Mouse (Mus musculus) embryo, embryonic 9.5 days (tissue): Measurements from ENCODE around the gene Frmpd4.

Experiments used
- DNase-seq: peaks from one replicate; pipeline ENCODE4 v3.0.0-alpha.2; 2017; ENCODE audit errors: extremely low spot score

Frmpd4 gene

DNA sequence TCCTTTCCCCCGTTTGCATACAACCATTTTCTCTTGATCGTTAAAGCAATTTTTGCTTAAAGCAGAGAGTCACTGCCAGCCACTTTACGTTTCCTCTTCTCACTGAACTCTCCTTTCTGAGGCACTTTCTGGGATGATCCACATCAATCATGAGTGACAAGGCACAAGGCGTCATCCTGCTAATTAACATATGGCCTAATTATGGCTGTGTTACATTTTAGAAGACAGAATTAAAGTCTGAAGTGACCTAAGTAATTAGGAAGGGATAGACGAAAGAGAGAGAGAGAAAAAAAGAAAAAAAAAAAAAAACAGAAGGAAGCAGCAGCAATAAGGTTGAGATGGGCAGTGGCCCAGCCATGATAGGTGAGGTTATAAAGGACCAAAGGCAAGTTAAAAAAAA is at the start of gene Frmpd4:
Gene Frmpd4 (minus strand): TSS at position 101 of the 400 bp plus-strand sequence.
- DNase-seq, result no peak

DNA sequence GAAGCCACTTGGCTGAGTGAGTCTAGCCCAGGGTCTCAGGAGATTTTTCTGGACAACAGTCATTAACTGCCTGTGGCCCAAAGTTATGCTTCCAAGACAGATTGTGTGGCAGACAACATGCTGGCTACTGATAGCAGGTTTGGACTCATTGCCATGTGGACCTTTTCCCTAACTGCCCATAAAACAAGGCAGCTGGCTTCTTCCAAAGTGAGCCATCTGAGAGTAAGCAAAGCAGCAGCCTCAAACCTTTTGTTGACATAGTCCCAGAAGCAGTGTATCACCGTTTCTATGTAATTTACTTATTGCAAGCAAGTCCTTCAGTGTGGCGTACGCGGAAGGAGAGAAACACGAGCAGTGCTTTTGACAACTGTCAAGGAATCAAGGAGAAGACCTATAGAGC is 18.2 kb upstream of the Frmpd4 start:
- DNase-seq, result no peak

DNA sequence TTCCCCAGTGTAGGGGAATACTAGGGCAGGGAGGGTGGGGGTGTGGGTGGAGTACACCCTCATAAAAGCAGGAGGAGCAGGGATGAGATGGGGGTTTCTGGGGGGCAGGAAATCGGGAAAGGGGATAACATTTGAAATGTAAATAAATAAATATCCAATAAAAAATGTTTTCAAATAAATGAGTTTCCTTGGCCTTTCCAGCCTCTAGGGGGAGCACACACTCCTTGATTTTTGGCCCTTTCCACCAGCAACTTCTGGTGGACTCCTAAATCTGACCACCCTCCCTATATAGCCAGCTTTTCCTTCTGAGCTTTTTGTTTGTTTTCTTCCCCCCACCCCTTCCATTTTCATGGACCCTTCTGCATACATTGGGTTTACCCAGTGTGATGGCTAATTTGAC is 7.3 kb upstream of the Frmpd4 start:
- no peak for DNase-seq

DNA sequence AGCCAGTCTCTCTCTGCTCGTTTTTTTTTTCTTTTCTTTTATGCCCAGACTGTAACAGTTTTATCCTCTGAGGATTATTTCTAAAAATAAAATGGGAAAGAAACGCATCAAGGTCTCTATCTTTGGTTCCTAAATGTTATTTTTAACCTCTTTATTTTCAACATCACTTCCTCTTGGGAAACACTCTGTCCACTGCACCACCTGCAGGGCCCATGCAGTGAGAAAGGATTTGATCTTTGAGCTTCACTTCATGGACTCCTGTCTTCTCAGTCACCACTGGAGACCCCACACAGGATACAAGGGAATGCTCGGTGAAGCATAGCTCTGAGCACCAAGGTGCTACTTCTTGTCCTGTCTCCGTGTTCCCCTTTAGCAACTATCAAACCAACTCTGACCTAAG is 5.2 kb downstream of the Frmpd4 start:
- no peak for DNase-seq

DNA sequence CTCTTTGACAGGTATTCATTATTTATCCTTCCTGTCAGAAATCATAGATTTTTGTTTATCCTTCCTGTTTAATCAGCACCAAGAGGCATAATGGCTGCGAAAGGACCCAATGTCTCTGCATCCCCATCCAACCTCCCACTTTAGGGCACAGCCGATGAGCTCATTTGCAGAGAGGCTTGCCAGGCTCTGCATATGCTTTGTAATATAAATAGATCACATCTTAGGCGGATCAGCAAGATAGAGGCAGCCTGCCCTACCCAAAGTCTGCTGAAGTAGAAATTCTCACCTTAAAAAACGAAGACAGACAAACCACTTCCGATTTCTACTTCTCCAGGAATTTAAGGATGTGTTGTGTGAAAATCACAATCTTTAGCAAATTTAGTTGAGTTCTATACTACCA is 7.8 kb downstream of the Frmpd4 start:
- no peak for DNase-seq

DNA sequence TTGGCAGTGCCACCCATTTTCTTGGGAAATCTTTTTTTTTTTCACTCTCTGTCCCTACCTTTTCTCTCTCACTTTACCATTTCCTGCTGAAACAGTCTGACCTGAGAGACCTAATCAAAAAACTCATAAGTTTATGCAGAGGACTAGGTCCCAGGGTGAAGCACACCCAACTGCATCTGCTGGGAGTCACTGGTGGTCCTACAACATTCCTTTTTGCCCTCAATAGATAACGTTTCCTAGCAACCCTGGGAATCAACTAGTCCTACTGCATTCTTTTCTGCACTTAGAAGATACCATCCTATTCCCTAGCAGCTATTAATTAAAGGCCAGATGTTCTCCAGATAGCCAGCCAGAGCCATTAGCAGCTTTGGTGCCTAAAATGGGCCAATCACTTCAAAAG is 71.8 kb downstream of the Frmpd4 start:
- DNase-seq, result no peak

DNA sequence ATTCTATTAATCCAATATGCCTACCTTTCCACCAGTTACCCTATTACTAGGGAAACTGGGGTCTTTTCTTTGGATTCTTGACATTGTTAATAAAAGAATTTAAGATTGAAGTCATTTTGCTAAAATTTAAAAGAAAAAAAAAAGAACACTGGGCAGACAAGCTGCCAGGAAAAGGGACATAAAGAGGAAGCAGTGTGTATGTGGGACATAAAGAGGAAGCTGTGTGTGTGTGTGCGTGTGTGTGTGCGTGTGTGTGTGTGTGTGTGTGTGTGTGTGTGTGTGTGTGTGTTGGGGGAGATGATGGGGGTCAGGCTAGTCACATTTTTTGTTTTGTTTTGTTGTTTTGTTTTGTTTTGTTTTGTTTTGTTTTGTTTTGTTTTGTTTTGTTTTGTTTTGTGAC is 121.8 kb downstream of the Frmpd4 start:
- no peak for DNase-seq

DNA sequence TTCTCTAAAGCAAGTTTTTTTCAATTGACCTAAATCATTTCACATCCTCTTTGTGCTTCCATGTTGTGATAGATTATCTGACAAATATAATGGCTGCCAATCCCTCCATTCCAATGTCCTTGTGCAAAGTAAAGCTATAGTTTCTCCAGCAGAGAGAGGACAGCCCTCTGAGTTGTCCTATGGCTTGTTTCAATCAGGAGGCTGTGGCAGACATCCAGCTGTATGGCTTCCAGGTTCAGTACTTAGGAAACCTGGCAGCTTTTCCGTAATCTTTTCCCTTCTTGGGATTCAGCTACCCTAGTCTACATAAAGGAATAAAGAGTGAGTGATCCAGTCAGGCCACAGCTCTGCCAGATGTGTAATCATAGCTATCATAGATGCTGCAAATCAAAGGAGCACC is 145.8 kb downstream of the Frmpd4 start:
- DNase-seq, result no peak

DNA sequence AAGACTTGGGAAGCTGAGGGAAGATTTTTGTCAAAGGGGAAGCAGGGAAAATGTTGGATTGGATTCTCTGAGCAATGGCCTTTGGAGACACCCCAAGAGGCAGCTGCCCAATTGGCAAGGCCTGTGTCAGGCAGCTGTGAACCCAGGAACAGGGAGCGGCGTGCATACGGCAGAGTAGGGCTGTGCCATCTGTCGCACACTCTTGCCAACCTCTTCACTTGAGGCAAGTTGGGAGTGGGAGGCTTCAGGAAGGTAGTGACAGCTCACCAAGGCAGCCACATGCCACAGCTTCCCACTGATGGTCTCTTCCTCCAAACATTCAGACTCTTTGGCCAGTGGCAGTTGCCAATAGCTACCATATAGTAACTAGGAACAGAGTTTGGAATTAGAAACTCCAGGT is 147.2 kb downstream of the Frmpd4 start:
- DNase-seq, result no peak

DNA sequence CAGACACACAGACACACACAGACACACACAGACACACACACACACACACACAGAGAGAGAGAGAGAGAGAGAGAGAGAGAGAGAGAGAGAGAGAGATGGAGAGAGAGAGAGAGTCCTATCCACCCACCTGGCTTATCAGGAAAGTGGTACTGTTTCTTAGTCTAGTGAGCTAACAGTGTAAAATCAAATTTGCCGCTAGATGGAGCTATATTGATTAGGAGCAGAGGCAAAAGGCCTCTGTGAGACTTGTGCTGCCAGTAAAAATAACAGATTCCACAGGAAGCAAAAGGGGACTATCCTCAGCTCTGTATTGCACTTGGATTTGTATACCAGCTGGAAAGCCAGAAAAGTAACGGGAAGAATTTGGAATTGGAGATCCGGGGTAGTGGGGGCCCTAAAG is 161.6 kb downstream of the Frmpd4 start:
- DNase-seq, result peak; percentile 8

DNA sequence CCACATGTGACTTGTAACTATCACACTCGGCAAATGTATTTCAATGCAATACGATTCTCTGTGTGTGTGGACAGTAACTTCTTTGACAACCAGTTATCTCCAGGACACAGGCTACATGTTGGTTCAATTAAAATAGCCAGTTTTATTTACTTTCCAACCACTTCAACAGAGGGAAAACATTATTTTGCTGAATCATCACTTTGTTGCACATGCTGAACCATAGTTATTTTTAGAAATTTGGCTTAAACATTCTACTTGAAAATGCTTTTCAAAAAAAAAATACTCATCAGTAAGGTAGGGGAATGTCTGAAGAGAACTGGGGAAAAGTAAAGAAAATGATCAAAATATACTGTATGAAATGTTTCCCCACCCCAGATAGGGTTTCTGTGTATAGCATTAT is 173.5 kb downstream of the Frmpd4 start:
- no peak for DNase-seq

DNA sequence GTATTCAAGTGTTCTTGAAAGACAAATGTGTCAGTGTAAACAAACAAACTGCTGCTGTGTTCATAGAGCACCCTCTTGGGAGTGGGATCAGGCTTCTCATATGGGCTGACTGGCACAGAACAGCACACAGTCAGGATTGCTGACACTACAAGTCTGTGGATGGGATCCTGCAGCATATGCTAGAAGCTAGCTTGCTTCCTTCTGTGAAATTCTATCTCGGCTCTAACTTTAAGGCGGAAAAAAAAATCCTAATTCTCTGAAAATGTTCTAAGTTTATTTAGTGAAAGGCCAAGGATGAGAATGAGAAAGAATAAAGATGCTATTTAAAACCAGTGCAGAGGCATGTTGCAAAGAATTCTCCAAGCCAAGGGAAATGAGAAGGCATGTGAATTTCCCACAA is 226.6 kb downstream of the Frmpd4 start:
- no peak for DNase-seq

DNA sequence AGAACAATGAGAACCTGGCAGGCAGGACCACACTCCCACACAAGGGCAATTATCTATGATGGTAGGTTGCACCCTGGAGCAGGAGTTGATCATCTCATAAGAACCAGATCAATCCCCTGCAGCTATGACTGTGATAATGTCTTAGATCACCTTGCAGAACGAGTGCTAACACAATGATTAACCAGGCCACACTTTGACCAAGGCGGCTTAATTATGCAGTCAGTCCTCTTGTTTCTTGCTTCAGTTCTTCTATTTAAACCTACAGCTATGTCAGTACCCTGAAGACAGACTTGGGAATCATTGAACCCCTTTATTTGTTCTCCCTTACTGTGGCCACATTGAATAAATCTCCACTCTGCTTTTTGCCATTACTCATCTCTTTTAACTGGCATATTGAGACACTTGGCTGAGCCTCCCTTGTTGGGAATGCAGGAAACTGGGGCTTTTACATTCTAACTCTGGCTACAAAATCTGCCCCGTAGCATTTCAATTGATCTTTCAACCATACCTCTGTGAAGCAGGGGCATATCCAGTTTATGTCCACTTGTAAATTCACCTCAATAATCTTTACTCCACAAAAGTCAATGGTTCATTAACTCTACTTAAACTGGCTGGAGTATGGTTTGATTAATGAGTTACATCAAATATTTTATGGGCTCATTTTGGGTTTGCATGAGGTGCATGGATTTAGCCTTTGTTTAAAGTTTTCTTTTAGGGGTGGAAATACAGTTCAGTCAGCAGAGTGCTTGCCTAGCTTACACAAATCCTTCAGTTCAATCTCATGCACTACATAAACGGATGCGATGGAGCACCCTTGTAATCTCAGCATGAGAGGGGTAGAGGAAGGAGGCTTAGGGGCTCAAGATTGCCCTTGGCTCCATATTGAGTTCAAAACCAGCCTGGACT is 227.5 kb downstream of the Frmpd4 start:
- no peak for DNase-seq

DNA sequence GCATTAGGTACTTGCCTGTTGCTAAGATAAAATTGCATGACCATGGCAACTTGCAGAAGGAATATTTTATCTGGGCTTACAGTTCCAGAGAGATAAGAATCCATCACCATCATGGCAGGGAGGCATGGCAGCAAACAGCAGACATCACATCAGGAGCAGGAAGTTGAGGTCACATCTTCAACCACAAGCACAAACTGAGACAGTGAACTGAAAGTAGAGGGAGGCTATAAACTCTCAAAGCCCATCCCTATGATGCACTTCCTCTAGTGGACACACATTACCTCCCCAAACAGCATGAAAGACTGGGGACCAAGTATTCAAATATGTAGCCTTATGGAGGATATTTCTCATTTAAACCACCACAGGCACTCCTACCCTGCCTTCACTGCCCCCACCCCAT is 238.8 kb downstream of the Frmpd4 start:
- DNase-seq, result no peak

DNA sequence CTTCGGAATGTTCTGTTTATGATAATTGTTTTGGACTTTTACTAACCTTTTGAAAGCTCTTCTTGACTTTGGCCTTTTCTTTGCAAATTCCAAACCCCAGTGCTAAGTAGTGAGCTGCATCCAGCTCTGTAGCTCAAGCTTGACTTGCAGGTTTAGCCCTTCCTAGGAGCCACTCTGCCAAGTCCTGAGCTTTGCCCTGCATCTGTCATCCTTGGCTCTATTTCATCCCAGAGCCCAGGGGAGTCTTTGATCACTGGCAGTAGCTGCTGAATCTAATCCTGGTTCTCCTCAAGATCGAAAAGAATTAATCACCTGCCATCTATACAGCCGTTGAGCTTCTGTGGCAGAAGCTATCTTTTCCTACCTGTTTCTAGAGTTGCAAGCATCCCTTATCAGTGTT is 251.9 kb downstream of the Frmpd4 start:
- no peak for DNase-seq

DNA sequence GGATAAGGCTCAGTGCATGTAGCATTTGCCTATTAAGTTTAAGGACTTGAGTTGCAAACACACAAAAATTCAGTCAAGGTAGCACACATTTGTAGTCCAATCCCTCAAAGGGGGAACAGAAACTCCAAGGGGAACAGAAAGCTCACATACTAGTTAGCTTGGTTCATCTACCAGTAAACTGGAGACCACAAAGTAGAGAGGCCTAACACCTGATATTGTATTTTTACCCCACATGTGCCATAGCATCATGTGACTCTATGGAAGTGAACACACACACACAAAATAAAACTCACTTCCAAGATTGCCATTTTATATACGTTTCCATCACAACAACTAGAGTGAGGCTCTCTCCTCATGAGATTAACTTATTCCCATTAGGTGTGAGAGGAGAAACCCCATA is 264.9 kb downstream of the Frmpd4 start:
- no peak for DNase-seq

DNA sequence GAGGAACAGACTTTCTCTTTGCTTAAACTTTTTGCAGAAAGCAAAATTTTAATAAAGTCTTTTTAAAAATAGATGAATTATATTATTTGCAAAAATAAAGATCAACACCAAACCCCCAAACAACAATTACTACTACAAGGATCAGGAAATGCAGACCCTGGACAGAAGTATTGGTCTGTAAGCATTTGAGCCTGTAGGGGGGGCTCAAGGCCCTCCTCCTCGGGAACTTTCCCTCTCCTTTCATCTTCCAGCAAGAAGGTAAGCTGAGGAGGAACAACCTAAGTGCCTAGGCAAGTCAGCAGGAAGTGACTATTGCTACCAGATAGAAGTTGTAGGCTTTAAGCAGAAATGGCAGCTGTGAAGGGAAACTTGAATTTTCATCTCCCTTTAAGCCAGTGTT is 266.9 kb downstream of the Frmpd4 start:
- DNase-seq, result no peak

DNA sequence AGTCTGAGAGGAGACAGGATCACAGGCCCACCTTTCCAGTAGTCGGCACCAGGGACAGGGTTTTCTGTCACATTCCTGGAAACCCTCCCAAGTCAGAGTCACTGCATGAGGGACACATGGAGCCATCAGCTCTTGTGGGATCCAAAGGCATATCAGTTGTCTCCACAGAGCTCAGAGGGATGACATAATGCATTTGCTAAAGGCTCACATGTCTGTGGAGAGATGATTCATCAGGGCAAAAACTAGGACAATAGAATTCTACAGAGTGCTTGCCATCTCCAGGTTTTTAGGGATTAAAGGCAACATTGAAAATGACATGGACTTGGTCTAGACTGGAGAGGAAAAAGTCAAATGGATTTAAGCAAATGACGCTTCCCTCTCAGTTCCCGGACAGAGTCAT is 284.5 kb downstream of the Frmpd4 start:
- no peak for DNase-seq

DNA sequence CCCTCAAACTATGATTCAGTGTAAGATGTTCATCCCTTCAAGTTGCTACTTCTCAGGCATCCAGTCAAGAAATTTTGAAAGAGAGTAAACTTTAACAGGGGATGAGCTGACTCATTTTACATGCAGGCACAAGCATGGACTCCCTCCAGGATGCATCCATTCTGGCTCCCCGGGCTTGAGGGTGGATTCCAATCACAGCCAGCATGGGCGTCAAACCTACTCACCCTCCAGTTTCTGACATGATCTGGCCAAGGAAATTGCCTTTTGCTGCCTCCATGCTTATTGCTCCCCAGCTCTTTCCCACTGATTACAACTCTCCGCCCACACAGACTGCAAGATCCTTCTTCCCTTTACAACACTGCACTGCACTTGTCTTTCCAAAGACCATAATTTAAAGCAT is 370.0 kb downstream of the Frmpd4 start:
- DNase-seq, result no peak

DNA sequence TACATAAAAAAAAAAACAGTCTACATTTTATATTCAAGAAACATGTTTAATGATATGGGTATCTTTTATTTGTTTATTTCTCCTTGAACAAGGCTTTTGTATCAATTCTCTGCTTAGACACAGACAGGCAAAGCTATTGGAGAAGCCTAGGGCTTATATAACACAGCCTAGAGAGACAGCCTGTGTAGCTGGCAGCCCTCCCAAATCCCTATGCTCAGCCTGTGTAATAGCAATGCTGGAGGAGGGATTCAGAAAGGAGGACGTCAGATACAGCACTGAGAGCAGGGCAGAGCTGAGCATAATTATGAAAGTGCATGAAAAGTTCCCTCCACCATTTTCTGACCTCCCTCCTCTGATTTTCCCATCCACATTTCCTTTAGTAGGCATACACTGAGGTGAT is 385.1 kb downstream of the Frmpd4 start:
- DNase-seq, result no peak

DNA sequence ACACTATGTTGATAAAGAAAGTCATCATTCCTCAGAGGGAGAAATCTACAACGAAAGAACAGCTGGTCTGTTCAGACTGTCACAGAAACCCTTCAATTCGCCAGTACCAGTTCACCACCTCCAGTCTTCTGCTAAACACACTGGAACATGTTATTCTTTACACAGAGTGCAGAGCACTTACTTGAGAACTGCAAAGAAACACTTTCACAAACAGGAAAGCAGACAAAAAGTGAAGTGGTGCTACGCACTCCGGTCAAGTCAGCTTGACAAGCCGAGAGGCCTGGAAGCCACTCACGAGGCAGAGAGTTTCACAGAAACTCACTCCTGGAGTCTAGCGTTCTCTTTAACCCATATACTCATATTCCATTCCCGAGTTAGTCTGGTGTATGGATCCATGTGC is 387.5 kb downstream of the Frmpd4 start:
- DNase-seq, result no peak

DNA sequence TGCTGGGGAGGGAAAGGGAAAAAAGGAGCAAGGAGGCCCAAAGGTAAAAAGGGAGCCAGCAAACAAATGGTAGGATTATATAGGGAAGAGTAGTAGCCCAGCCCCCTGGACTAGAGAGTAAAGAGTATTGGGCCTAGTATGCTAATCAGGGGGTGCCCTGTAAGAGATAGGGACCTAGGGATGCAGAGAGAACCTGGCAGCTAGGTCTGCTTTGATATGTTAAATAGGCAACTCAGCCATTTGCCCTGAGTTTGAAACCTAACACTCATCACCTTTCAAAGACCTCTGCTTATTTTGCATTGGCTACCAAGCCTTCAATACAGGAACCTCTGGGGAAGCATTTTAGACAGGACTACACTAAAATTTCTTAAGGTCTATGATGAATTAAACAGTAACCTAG is 414.0 kb downstream of the Frmpd4 start:
- DNase-seq, result no peak

DNA sequence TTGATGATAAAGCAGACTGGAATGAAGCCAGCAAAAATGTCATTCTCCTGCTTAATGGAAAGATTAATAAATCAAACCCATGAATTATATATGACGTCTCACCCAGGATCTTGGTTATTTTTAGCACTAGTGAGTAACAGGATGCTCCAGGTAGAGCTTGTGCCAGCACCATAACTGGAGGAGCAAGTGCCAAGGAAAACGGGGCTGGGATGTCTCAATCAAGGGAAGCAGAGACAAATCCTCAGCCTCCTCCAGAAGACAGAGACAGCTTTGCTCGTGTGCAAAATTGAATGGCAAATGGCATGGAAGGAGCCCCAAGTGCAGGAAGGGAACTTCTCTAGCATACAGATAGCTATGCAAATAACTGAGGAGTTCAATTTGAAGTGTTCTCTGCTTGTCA is 418.2 kb downstream of the Frmpd4 start:
- DNase-seq, result no peak

DNA sequence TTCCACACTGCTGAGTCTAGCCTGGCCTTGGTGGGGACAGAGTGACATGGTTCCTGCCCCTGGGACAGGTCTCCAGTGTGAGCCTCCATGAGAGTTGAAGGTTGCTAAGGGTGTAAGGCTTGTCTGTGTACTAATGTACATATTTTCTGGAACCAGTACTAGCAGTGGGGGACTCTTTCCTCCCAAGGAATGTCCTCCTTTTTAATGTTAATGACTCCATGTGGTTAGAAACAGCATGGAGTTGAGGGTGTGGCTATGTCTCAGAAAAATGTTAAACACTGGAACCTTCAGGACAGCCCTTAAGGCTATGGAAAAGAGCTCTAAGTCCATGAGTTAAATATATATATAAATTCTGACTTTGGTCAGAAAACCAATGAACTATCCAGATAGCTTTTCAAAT is 436.0 kb downstream of the Frmpd4 start:
- no peak for DNase-seq
